Mouse (Mus musculus): ENCODE measurements around the gene Atox1. TPM values are rescaled to one million over a fixed set of nuclear protein-coding genes. Genes with fewer than 3 reads are reported as not detected.

Gene Atox1
- polyA plus RNA-seq, 1 experiment from 2014 or later: 340 TPM

GRCm38 (mm10) chr11:55412680-55413415 is 48.2 kb downstream of the Atox1 start:
- H3K4me1 ChIP-seq (replicated peaks; ENCODE audit: control insufficient read depth, insufficient read depth, low read length): no peaks in the 10 kb centered on the region; the same call in 1 of the 2 replicates
- DNase-seq (ENCODE audit: low spot score) (no peak), ATAC-seq (ENCODE audit: low FRiP score) (no peak)
- H3K27me3 ChIP-seq (ENCODE audit: control insufficient read depth, insufficient read depth, low read length): no peaks in the 10 kb centered on the region
- 0 out of 2 replicates have a peak, but pooled peaks cover under 1% of the 10 kb centered on the region for H3K36me3 ChIP-seq (replicated peaks; ENCODE audit: control insufficient read depth, insufficient read depth)
- no peaks in the 10 kb centered on the region for H3K9me3 ChIP-seq (ENCODE audit: control insufficient read depth, low read length)
- no peak overlapping the region for H3K9ac ChIP-seq
- 95% methylated on average over 10 of the region's 10 CpGs for whole genome bisulfite sequencing
- no peak overlapping the region for H3K27ac ChIP-seq
- no peak overlapping the region for H3K4me3 ChIP-seq (replicated peaks; ENCODE audit: low read length)
- no peak overlapping the region for H3K4me2 ChIP-seq (replicated peaks)

- Histone ChIP-seq H3K4me1 (replicated peaks; ENCODE audit: control insufficient read depth, insufficient read depth, low read length) (no peaks in the 10 kb centered on the region), H3K27ac (no peak overlapping the region), H3K4me3 (replicated peaks; ENCODE audit: low read length) (no peak overlapping the region), H3K9ac (no peak overlapping the region), H3K9me3 (ENCODE audit: control insufficient read depth, low read length) (no peaks in the 10 kb centered on the region), H3K27me3 (ENCODE audit: control insufficient read depth, insufficient read depth, low read length) (no peaks in the 10 kb centered on the region), H3K4me2 (replicated peaks) (no peak overlapping the region), H3K36me3 (replicated peaks; ENCODE audit: control insufficient read depth, insufficient read depth) (0 out of 2 replicates have a peak, but pooled peaks cover 9% of the 10 kb centered on the region)
- DNase-seq (ENCODE audit: low spot score): no peak
- WGBS: 85% methylated on average over 7 of the region's 7 CpGs
- ATAC-seq (ENCODE audit: low FRiP score): no peak
These were observed 49.0 kb downstream of the Atox1 start for GRCm38 (mm10) chr11:55412034-55412433.

- Histone ChIP-seq H3K9ac (no peak overlapping the region), H3K9me3 (ENCODE audit: control insufficient read depth, low read length) (no peaks in the 10 kb centered on the region), H3K4me1 (replicated peaks; ENCODE audit: control insufficient read depth, insufficient read depth, low read length) (no peaks in the 10 kb centered on the region), H3K27ac (no peak overlapping the region), H3K36me3 (replicated peaks; ENCODE audit: control insufficient read depth, insufficient read depth) (0 out of 2 replicates have a peak, but pooled peaks cover 14% of the 10 kb centered on the region), H3K27me3 (ENCODE audit: control insufficient read depth, insufficient read depth, low read length) (no peaks in the 10 kb centered on the region), H3K4me3 (replicated peaks; ENCODE audit: low read length) (no peak overlapping the region), H3K4me2 (replicated peaks) (no peak overlapping the region)
- WGBS: 75% methylated on average over 3 of the region's 3 CpGs
- ATAC-seq (ENCODE audit: low FRiP score) (no peak), DNase-seq (ENCODE audit: low spot score) (no peak)
These were observed 50.5 kb downstream of the Atox1 start for GRCm38 (mm10) chr11:55410502-55410901.

- no peaks in the 10 kb centered on the region for H3K4me1 ChIP-seq (replicated peaks; ENCODE audit: control insufficient read depth, insufficient read depth, low read length)
- no peak for ATAC-seq (ENCODE audit: low FRiP score)
These were observed 51.0 kb downstream of the Atox1 start for GRCm38 (mm10) chr11:55410005-55410404.

DNA sequence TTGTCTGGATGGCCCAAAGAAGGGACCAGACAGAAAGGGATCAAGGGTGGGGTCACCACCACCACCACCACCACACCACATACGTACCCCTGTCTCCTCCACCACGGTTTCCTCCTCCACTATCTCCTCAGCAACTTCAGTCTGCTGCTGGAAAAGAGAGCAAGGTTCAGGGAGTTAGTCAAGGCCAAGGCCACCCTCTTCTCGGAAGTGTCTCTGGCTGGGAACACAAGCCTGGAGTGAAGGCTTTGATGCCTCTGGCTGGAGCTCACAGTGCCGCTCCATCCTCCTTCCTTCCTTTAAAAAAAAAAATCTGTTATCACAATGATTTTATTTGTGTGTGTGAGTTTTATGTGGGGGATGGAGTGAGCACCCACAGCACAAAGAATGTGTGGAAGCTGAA is 53.9 kb downstream of the Atox1 start:
- Histone ChIP-seq H3K9me3 (ENCODE audit: control insufficient read depth, low read length) (no peaks in the 10 kb centered on the region), H3K4me1 (replicated peaks; ENCODE audit: control insufficient read depth, insufficient read depth, low read length) (no peaks in the 10 kb centered on the region), H3K27me3 (ENCODE audit: control insufficient read depth, insufficient read depth, low read length) (no peaks in the 10 kb centered on the region), H3K36me3 (replicated peaks; ENCODE audit: control insufficient read depth, insufficient read depth) (0 out of 2 replicates have a peak, but pooled peaks cover 17% of the 10 kb centered on the region), H3K9ac (no peak overlapping the region), H3K27ac (no peak overlapping the region), H3K4me2 (replicated peaks) (no peak overlapping the region), H3K4me3 (replicated peaks; ENCODE audit: low read length) (no peak overlapping the region)
- 93% methylated on average over 4 of the region's 4 CpGs for WGBS
- DNase-seq (ENCODE audit: low spot score): no peak
- ATAC-seq (ENCODE audit: low FRiP score): no peak

More at GRCm38 (mm10) chr11:55410005-55410404, 51.0 kb downstream of the Atox1 start:
- no peak for DNase-seq (ENCODE audit: low spot score)
- H3K27ac ChIP-seq: no peak overlapping the region
- no peaks in the 10 kb centered on the region for H3K9me3 ChIP-seq (ENCODE audit: control insufficient read depth, low read length)
- H3K4me3 ChIP-seq (replicated peaks; ENCODE audit: low read length): no peak overlapping the region
- H3K27me3 ChIP-seq (ENCODE audit: control insufficient read depth, insufficient read depth, low read length): no peaks in the 10 kb centered on the region
- no peak overlapping the region for H3K9ac ChIP-seq
- H3K36me3 ChIP-seq (replicated peaks; ENCODE audit: control insufficient read depth, insufficient read depth): 0 out of 2 replicates have a peak, but pooled peaks cover 16% of the 10 kb centered on the region
- H3K4me2 ChIP-seq (replicated peaks): no peak overlapping the region
- 97% methylated on average over 3 of the region's 3 CpGs for WGBS

DNA sequence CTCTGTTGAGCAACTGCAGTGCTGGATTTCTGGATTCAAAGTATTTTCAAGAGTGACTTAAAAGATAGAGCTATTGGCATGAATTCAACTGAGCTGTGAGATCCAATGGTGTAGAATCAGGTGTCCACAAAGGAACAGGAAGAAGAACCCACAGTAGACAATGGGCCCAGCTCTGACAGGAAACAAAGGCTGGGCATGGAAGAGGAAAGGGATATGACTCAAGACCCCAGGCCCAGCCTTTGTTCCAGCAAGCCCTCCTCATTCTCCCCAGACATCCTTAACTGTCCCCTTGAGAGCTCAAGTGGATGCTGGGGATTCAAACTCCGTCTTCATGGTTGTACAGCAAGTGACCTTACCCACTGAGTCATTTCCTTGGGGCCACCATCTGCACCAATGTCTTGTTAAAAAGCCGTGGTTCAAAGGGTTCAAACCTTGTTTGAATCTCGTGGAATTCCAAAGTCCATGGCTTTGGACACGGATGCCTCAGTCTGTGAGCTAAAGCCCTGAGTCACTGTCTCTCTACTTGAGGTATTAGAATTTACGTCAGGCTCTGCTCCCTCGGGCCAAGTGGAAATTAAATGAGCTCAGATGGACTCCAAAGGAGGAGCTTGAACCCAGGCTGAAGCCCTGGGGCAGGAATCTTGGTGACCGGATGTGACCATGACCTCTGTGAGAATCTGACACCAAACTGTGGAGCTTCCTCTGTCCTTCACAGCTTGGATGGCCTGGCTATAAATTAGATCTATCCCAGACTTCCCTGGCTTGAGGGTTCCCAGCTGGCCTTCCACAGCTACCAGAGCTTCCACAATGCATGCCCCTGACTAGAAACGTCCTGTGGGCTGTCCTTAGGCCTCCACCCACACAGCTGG is 55.2 kb downstream of the Atox1 start:
- Histone ChIP-seq H3K27ac (0 out of 2 replicates have a peak overlapping the region, but pooled peaks have one; percentile 47), H3K36me3 (replicated peaks; ENCODE audit: control insufficient read depth, insufficient read depth) (0 out of 2 replicates have a peak, but pooled peaks cover 17% of the 10 kb centered on the region), H3K9ac (no peak overlapping the region), H3K9me3 (ENCODE audit: control insufficient read depth, low read length) (no peaks in the 10 kb centered on the region), H3K27me3 (ENCODE audit: control insufficient read depth, insufficient read depth, low read length) (no peaks in the 10 kb centered on the region), H3K4me1 (replicated peaks; ENCODE audit: control insufficient read depth, insufficient read depth, low read length) (no peaks in the 10 kb centered on the region), H3K4me3 (replicated peaks; ENCODE audit: low read length) (no peak overlapping the region), H3K4me2 (replicated peaks) (no peak overlapping the region)
- ATAC-seq (ENCODE audit: low FRiP score) (no peak), DNase-seq (ENCODE audit: low spot score) (no peak)
- WGBS: 78% methylated on average over 8 of the region's 8 CpGs

GRCm38 (mm10) chr11:55404659-55405457 is 56.2 kb downstream of the Atox1 start:
- no peaks in the 10 kb centered on the region for H3K4me1 ChIP-seq (replicated peaks; ENCODE audit: control insufficient read depth, insufficient read depth, low read length)
- ATAC-seq (ENCODE audit: low FRiP score): no peak
- H3K9ac ChIP-seq: no peak overlapping the region
- H3K4me2 ChIP-seq (replicated peaks): no peak overlapping the region
- H3K4me3 ChIP-seq (replicated peaks; ENCODE audit: low read length): no peak overlapping the region
- 91% methylated on average over 9 of the region's 9 CpGs for whole genome bisulfite sequencing
- H3K27ac ChIP-seq: peak overlapping the region; percentile 47; the same call in 1 of the 2 replicates
- H3K27me3 ChIP-seq (ENCODE audit: control insufficient read depth, insufficient read depth, low read length): no peaks in the 10 kb centered on the region
- DNase-seq (ENCODE audit: low spot score): no peak
- H3K36me3 ChIP-seq (replicated peaks; ENCODE audit: control insufficient read depth, insufficient read depth): 0 out of 2 replicates have a peak, but pooled peaks cover 17% of the 10 kb centered on the region
- H3K9me3 ChIP-seq (ENCODE audit: control insufficient read depth, low read length): no peaks in the 10 kb centered on the region

DNA sequence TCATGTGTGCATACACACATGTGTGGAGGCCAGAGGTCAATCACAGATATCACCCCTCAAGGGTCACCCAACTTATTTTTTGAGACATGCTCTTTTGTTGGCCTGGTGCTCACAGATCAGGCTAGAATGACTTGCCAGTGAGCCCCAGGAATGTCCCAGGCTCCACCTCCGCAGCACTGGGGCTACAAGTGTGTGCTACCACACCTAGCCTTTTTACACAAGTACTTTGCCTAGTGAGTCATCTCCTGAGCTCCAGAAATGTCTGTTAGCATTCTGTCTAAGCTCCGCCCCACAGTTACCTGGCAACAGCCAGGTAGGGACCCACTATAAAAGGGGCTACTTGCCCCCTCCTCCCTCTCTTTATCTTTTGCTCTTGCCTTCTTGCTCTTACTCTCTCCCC is 60.2 kb downstream of the Atox1 start:
- Histone ChIP-seq H3K9me3 (ENCODE audit: control insufficient read depth, low read length) (no peaks in the 10 kb centered on the region), H3K27ac (no peak overlapping the region), H3K4me2 (replicated peaks) (no peak overlapping the region), H3K27me3 (ENCODE audit: control insufficient read depth, insufficient read depth, low read length) (no peaks in the 10 kb centered on the region), H3K36me3 (replicated peaks; ENCODE audit: control insufficient read depth, insufficient read depth) (0 out of 2 replicates have a peak, but pooled peaks cover 8% of the 10 kb centered on the region), H3K4me3 (replicated peaks; ENCODE audit: low read length) (no peak overlapping the region), H3K9ac (no peak overlapping the region), H3K4me1 (replicated peaks; ENCODE audit: control insufficient read depth, insufficient read depth, low read length) (no peaks in the 10 kb centered on the region)
- DNase-seq (ENCODE audit: low spot score): no peak
- WGBS: 97% methylated on average over 2 of the region's 2 CpGs
- ATAC-seq (ENCODE audit: low FRiP score): no peak

Data from hindbrain, embryonic 14.5 days (tissue).